Mouse (Mus musculus) megakaryocyte-erythroid progenitor cell, adult 5 weeks (primary cell): Measurements from ENCODE around the gene Slc51a. TPM values are rescaled to one million over a fixed set of nuclear protein-coding genes. Genes with fewer than 3 reads are reported as not detected.

Experiments
- polyA plus RNA-seq: library from polyadenylated mRNA; stranded (reverse); fragments of >175 nt; gene quantifications from 2 replicates; pipeline ENCODE4 v1.2.3, GENCODE M21; 2012

The Slc51a gene
- 0.06 TPM in 1 of 2 replicates, not detected in the other for polyA plus RNA-seq

DNA sequence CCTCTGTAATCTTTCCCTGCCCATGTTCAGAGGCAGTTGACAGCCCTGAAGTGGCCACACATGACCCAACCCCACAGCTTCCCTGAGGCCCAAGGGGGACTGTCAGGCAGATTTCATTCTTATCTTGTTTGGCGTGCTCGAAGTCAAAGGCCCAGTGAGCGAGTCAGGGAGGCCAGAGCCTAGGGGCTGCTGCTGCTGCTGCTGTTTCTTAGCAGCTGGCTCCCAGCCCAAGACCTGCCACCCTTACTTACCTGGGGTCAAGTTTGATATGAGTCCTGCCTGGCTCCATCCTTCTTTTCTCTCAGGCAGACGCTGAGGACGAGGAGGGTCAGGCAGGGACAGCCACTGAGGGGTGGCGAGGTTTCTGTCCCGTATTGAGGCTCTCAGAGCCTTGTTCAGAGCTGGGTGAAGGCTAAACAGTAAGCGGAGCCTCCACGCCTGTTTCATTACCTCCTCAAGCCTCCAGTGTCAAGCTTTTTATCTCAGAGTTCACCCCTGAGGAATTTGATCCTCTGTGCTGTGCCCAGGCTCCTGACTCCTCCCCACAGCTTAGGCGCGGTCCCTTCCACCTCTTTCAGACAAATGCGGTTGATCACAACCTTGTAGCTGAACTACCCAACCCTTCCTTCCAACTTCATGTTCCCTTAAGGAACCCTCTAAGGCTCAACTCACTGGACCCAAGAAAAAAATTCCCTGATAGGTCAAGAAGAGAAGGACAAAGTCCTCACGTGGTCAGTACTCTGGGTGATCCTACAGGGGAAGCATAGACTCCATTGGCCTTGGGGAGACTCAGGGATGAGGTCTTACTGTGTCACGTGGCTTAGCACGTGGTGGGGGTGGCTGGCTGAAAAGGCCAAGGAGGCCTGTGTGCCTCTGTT, at the start of gene Slc51a:
Gene Slc51a (minus strand): TSS at position 646 of the 878 bp plus-strand sequence.

GRCm38 (mm10) chr16:32495965-32496364, 8.3 kb upstream of the Slc51a start, which contains the start of gene Zdhhc19:
Gene Zdhhc19 (plus strand): TSS chr16:32496265.

GRCm38 (mm10) chr16:32430474-32431046, 57.1 kb downstream of the Slc51a start, which contains the start of gene Pcyt1a:
Gene Pcyt1a (plus strand): TSS chr16:32430921.

Other genes with a start within 250 kb of the Slc51a start
- gene Fbxo45, start 240.7 kb downstream of the Slc51a start, polyA plus RNA-seq = 7.1 and 8.0 TPM in 2 replicates
- gene Wdr53, start 240.7 kb downstream of the Slc51a start, polyA plus RNA-seq = 10.8 and 14.9 TPM in 2 replicates
- not detected in 2 replicates for gene Smco1, start 216.4 kb downstream of the Slc51a start, polyA plus RNA-seq
- 8.0 and 11.0 TPM in 2 replicates for gene Rnf168, start 210.4 kb downstream of the Slc51a start, polyA plus RNA-seq
- 1.6 and 4.4 TPM in 2 replicates for gene Ubxn7, start 155.6 kb downstream of the Slc51a start, polyA plus RNA-seq
- gene Tm4sf19, start 87.4 kb downstream of the Slc51a start, polyA plus RNA-seq = not detected in 2 replicates
- gene Tctex1d2, start 68.2 kb downstream of the Slc51a start, polyA plus RNA-seq = 0.60 and 0.76 TPM in 2 replicates
- gene Pcyt1a, start 57.0 kb downstream of the Slc51a start, polyA plus RNA-seq = 43.8 and 50.1 TPM in 2 replicates
- not detected in 2 replicates for gene Zdhhc19, start 8.4 kb upstream of the Slc51a start, polyA plus RNA-seq
- 3.0 and 9.5 TPM in 2 replicates for gene Tfrc, start 121.0 kb upstream of the Slc51a start, polyA plus RNA-seq
- gene Tnk2, start 156.0 kb upstream of the Slc51a start, polyA plus RNA-seq = 136 and 163 TPM in 2 replicates
- not detected in 2 replicates for gene Muc4, start 248.0 kb upstream of the Slc51a start, polyA plus RNA-seq